Mouse (Mus musculus) layer of hippocampus, adult 9-11 months (tissue): ENCODE measurements around the gene Plcxd2.
A peak's percentile ranks its signal among the peaks of the same experiment; 100 is the strongest.

Experiments used
- DNase-seq: peaks from one replicate; pipeline ENCODE4 v3.0.0; 2022

Plcxd2 gene

DNA sequence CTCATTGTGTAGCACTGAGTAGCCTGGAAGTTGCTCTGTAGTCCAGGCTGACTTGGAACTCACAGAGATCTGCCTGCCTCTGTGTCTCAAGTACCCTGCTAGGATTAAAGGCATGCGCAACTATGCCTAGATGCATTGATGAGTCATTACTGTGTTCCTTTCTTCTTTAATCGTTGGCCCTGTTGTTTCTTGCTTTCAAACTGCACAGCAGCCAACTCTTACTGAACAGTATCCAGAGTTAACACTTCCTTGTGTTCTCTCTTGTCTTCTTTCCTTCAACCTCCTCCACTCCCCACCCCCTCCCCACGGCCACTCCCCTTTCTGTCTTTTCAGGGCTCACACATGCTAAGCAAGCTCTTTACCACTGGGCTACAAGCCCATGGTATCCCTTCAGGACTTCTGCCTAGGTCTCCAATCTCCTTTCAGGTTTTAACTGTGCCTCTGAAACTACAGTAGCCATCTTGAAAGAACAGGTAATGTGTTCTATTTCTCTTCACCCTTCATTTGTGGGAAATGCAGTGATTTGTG is 74.0 kb downstream of the Plcxd2 start:
- DNase-seq = no peak

DNA sequence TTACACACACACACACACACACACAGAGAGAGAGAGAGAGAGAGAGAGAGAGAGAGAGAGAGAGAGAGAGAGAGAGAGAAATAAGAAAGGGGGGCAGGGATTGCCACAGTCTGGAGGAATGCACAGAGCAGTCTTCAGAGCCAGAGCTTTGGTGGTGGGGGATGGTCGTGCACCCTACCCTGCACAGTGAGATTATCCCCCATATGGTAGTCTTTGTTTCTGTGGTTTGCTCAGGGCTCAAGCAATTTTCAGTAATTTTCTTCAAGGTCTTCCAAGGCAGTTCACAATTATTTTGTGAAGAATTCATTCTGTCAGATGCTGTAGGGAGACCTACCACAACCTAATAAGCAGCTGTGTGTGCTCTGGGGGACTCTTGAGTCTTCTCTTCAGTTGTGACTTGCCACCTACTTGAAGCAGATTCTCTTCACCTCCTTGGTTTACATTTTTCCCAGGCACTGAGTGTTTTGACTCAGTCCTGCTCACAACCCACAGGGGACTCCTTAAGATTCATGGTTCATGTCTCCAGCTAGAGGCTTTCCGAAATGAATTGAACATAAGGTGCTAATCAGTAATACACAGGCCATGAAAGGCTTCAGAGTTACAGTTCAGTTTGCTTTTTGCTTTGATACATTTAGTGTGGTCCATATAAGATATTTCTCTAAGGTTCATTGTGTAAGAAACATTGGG is 75.2 kb downstream of the Plcxd2 start:
- no peak for DNase-seq

DNA sequence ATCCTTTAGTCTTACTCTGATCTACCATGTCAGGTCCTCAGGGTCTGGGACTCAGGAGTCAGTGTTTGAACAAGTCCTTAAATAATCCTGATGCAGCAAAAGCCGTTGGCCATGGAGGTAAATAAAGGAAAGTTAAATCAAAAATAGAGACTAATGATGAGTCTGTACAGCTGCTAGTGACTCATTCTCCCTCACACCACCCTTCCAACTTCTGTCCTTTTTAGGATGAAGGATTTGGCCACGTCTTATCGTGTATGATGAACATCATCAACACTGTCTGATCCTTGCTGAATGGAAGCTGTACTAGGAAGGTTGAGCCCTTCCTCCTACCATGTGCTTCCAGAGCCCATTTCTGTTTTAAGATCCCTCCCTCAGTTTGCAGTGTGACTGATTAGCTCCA is 79.7 kb downstream of the Plcxd2 start:
- DNase-seq = no peak

DNA sequence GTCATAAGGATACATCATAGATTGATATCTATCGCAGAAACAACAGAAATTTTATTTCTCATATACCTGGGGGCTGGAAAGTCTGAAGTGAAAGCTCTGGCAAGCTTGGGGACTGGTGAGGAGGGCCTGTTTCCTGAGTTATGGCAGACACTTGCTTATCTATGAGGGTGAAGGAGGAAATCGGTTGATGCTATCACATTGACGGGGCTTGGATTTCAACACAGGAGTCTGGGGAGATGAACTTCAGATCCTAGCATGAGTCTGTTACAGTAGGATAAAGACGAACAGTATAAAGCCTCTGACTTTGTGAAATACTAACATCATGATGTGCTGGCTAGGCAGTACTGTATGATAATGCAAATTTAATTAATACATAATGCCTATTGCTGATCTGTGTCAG is 81.9 kb downstream of the Plcxd2 start:
- no peak for DNase-seq

DNA sequence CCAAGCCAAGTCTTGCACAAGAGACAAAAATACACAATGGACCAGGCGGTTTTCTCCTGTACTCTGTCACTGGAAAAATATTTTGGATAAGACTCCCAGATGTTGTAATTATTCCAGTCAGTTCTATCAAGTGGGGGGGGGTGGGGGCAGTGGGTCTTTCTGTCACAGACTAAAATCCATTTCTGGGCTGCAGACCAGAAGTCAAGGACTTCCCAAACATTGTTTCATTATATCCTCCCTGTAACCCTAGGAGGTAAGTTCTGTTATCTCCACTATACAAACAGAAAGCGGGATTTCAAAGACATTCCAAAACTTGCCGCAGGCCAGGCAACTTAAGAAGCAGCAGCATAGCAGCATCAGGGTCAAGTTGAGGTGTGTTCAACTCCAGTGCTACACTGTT is 82.4 kb downstream of the Plcxd2 start:
- DNase-seq = no peak

DNA sequence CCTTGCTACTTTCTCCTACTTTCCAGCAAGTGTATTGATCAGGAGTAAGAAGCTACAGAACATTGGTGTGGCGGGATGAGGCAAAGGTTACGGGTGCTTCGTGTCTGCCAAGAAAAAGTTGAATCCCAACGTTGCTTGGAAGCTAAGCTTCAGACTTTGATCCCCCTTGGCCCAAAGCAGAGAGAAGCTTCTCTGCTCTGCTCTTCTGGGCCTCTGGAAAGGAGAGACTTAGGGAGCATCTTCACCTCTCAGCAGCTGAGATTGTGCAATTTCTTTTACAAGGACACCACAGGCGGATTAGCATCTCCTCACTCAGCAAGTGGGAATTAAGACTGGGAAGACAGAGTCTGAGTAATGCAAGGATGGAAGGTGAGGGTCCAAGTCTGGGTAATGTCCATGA is 83.1 kb downstream of the Plcxd2 start:
- no peak for DNase-seq

DNA sequence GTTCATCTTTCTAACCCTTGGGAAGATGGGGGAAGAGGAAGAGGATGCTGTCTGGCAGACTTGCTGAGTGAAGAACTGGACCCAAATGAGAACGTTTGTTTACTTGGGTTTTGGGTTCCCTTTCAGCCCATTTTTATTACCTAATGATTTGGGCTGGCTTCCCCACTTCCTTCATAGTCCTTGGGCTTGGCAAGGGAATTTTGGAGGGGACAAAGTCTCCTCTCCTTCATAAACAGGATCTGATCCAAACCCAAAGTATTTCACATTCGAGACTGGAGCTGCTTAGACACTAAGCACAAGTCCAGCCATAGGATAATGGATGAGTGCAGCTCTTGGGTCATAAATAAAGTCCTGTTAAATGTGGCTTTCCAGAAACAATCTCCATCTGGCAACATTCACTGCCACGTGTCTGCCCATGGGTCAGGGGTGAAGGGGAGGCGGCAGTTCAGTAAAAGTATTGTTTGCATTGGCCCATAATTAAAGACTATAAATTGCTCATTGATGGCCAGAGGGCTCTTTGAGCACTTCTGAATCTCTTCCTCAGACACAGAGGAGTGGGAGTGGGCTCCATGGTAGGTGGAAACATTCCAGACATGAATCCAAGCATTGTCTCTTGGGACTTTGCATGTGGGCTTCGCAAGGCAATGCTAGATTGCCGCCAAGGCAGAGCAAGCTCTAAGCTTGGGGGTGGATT is 86.1 kb downstream of the Plcxd2 start:
- no peak for DNase-seq

DNA sequence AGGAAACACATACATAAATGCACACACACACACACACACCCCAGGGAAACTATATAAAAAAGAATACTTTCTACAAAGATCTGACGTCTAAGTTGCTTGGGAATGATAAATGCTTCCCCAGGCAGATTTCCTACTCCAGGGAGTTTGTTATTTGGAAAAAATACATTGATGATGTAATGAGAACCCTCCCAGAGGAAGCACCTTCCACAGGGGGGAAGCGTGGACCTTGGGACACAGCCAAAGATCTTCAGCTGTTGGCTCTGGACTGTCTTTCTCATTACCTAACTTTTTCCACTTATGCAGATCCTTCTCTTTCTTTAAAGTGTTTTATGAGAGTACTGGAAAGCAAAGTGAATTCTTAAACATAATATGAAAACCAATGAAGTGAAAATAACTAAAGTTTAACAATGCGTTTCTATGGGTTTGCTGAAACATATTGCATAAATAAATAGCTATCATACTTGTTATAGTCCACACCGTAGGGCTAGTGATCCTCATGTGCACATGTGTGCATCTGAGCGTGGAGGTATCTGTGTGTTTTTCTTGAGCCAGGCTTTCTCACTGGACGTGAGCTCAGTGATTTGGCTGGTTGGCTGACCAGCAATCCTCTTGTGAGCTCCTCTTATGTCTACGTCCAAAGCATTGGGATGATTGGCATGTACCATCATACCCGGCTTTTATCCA is 87.3 kb downstream of the Plcxd2 start:
- no peak for DNase-seq

DNA sequence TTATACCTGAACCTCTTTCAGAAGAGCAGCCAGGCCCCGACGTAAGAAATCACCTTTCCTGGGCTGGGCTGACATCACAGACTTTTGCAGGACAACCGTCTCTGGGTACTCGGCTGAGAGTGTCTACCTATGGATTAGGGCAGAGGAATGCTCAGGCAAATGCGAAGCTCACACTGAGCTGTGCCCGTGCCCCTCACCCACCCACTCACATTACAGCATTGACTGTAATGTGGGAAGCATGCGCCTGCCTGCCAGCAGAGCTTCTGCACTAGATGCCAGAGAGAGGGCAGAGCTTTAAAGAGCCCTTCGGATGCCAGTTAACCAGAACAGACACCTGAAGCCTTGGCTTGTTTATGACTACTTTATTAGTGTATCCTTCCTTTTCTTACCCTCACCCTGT is 90.4 kb downstream of the Plcxd2 start:
- peak; percentile 28 for DNase-seq
